Mouse (Mus musculus) left cerebral cortex, adult 18-20 months (tissue): ENCODE measurements around the gene Cgnl1. TPM values are rescaled to one million over a fixed set of nuclear protein-coding genes. Genes with fewer than 3 reads are reported as not detected.

ENCODE experiments used
- DNase-seq, 2 experiments: peaks; one replicate each; pipeline ENCODE4 v3.0.0; 2021 to 2022; ENCODE audit warnings: low spot score in 2 of 2, mixed read lengths in 1 of 2
- total RNA-seq, 2 experiments: library from RNA; stranded (reverse); gene quantifications; 2 replicates each; pipeline ENCODE4 v1.2.3; 2021

Cgnl1 gene
- total RNA-seq, 2 experiments from 2014 or later, result 7.4 to 9.6 TPM

DNA sequence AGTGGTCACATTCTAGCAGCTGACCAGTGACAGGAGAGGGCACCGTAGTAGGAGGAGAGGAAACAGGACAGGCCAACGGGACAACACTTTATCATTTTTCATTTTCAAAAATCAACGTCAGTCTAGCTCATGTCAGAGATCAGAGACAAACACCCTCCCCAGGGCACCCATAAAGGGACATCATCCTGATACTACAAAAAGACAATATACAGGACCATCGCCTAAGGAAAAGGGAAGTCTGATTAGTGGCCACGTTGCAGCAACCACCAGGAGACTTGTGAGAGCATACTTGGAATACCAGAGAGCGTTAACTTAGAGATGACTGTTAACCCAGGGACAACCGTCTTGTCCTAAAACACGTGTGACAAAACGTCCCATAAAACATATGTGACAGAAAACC, 1.7 kb downstream of the Cgnl1 start:
- DNase-seq, result no peak

DNA sequence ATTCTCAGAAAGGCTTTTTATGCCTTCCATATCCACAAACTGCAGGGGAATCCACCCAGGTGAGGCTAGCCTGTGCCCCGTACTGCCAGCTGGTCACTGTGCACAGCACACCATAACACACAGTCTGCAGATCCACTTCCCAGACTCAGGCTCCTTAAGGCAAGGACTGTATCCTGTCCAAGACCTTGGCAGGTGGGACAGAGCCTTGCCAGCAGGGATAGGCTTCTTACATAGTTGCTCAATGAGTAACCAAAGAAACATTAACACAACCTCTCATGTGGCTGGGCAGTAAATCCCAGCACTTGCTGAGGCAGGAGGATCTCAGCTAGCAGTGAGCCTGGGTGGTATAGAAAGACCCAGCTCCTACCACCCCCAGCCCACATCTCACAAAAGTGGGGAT, 3.3 kb downstream of the Cgnl1 start:
- no peak for DNase-seq

DNA sequence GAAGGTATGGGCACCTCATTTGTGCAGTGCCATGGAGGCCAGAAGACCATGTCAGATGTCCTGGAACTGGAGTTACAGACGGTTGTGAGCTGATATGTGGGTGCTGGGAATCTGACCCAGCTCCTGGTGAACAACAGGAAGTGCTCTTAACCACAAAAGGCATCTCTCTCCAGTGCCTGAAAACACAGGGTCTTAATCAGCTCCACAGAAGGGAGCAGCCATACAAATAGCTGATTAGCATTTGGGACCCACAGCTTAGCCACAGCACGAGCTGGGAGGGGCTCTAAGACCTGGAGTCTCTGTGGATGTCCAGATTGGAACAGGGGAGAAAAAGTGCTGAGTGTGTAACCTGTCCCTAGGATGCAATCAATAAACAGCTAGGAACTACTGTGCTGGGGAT, 4.5 kb downstream of the Cgnl1 start:
- DNase-seq, result no peak

DNA sequence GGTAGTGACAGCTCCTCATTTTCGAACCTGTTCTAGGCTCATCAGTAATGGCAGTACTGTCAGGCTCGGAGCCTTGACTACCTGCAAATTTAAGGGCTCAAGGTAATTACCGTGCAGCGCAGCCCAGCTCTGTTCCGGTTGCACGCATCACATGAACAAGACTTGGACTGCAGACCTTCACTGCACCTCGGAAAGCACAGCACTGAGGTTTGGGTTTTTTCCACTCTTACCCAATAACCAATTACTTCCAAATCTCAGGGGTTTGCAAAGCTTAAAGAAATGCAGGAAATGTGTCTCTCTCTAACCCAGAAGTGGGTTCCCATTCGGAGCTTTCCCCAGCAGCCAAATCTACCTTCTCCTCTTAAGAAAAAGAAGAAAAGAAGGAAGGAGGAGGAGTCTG, 5.1 kb downstream of the Cgnl1 start:
- no peak for DNase-seq

DNA sequence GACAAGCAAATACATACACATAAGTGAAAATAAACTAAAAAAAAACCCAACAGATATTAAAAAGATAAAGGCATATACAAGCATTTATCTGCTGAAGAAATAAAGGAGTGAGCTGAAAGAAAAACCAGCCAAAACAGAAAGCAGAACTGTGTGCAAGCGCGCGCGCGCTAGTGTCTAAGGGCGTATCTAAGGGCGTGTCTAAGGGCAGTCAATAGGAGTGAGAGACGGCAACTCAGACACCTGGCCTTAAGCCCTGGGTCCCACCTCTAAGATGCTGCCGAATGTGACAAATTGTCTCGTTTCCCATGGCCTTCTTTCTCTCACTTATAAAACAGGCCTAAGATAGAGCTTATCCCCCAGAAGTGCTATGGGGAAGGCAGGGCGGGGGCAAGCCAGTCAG, 6.9 kb downstream of the Cgnl1 start:
- no peak for DNase-seq

DNA sequence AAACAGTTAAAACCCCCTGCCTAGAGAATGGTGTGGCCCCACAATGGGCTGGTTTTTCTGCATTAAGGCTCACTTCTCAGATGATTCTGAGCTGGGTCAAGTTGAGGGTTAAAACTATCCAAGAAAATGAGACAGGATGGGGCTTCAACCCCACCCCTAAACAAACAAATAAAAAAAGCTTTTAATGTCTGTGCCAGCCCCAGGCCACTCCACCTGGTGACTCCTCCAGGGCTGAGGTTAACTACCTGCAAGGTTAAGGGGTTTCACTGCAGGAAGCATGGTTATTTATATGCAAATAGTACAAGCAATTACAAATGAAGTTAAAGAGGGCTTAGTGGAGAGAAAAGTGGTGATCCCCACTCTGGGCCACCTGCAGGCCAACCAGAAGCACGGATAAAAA, 8.1 kb downstream of the Cgnl1 start:
- DNase-seq, result no peak

DNA sequence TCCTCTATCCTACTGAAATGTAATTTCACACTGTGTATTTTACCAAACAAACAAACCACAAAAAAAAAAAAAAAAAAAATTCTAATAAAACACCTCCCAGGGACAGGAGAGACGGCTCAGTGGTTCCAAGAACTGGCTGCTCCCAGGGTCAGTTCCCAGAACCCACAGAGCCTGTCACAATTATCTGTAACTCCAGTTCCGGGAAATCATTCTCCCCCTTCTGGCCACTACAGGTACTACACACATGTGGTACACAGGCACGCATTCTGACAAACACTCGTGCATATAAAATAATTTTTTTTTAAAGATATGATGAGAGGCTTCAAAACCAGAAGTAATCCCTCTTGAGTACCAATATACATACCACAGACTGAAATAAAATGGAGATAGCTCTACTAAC, 9.7 kb downstream of the Cgnl1 start:
- no peak for DNase-seq

DNA sequence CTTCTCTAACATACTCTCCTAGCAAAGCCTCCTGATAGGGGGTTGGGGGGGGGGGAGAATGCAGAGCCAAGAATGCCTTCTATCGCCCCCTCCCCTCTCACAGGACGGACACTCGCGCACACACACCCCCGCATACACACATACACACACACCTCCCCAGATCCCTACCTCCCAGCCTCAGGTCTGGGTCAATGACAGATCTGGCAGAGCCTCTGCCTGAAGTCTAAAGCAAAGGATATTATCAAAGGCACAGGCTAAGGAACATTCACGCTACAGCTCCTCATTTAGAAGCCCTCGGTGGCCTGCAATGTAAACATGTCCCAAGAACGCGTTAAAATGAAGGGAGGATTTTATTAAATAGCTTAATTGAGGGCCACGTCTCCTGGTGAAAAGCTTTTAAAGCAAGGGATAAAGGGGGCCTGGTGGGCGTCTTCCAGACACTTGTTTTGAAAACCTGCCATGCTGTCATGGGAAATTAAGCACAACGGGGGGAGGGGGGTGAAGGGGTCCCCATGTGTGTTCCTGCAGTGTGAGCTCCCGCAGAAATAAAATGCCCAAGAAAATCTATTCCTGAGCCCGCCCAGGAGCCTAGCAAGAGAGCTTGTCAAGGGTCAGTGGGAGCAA, 10.8 kb downstream of the Cgnl1 start:
- no peak for DNase-seq

DNA sequence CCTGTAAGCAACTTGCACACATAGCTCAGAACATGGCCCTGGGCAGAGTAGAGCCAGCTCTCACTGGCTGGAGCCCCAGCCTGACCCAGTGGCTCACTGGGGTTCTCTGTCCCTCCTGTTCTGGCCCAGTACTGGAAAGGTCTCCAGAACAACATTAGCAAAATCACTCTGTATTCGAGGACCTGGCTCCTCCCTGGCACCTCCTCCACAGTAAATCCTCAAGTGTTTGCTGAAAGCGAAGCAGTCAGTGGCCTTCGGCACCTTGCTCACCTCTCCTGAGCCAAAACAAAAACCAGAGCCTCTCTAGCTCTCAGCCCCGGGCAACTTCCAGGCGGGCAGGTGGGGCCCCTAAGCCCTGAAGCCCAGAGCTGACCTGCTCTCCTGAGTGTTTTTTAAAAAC, 11.5 kb downstream of the Cgnl1 start:
- no peak for DNase-seq

DNA sequence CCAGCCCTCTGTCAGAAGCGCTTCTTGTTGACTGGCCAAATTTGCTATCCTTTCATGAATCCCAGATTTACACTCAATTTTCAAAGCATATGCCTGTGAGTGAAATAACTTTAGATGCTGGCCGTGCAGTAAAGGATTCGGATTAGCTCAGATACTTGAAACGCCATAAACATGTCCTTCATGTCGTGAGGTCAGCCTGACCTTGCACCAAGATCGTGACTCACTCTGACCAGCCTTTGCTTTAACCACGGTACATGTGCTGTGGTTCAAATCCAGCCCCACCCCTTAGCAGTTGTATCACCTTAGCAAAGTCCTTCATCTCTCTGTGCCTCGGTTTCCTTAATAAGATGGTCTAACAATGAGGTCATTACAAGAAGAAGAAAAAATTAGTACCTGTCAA, 14.0 kb downstream of the Cgnl1 start:
- no peak for DNase-seq

DNA sequence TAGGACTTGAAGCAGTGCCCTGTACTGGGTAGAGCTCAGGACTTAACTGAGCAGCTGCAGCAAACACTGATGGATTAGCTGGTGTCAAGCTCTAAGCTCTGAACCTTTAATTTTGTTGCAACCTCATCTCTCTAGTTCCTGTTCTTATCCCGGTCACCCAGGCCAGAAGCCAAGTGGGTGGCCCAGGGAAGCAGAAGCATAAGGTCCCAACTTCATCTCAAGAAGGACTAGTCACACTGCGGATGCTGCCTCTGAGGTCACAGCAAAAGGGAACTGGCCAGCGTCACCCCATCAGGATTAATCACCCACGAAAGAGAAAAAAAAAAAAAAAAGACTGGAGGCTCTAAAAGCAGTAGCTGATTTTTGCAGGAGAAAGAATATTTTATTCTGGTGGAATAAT, 14.5 kb downstream of the Cgnl1 start:
- DNase-seq, result no peak

DNA sequence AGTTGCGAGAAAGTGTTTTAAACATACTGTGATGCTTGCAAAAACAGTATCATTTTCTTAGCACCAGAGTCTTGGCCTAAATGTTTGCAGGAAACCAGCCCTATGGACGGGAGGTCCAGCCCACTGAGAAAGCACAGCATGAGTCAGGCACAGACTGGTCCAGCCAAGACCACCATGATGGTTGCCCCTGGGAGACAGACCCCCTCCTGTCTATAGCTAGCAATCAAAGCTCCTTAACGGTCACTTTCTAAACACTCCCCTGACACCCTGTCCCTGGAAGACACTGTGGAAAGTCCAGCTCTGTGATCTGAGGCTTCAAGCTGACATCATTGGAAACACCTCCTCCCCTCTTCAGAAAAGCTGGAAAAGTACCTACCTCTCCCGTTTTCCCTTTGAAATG, 17.4 kb downstream of the Cgnl1 start:
- no peak for DNase-seq

DNA sequence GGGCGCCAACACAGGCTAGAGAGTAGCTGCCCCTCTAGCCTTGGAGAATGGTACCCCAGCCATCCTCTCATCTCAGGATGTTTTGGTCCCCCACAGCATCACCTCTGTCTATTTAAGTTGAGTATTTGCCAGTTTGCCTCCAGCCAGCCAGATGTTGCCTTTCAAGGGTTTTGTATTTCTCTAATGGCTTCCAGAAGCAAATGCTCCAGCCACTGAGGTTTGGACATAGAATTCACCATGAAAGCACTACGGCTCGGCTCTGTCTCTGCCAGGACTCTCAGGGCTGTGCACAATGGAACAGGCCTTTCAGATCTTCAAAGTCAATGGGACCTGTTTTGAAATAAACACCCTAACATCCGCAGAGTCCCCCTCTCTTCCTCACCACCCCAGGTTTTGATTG, 17.9 kb downstream of the Cgnl1 start:
- DNase-seq, result no peak

DNA sequence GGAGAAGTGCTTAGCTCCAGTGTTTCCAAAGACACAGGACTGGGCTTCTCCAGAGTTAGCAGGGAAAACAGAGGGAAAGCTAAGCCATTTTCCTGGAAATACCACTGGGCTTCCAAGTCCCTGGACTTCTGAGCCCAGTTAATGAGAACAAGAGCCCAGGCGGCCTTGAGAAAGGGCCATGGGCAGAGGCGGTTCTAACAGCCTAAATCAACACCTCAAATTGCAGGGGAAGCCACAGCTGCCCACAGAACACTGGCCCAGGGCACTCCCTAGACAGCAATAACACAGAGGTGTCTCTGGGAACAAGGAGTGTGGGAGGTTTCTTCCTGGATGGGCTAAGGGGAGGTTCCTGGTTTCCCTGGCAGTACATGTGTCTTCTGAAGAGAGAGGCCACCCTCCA, 18.3 kb downstream of the Cgnl1 start:
- no peak for DNase-seq

DNA sequence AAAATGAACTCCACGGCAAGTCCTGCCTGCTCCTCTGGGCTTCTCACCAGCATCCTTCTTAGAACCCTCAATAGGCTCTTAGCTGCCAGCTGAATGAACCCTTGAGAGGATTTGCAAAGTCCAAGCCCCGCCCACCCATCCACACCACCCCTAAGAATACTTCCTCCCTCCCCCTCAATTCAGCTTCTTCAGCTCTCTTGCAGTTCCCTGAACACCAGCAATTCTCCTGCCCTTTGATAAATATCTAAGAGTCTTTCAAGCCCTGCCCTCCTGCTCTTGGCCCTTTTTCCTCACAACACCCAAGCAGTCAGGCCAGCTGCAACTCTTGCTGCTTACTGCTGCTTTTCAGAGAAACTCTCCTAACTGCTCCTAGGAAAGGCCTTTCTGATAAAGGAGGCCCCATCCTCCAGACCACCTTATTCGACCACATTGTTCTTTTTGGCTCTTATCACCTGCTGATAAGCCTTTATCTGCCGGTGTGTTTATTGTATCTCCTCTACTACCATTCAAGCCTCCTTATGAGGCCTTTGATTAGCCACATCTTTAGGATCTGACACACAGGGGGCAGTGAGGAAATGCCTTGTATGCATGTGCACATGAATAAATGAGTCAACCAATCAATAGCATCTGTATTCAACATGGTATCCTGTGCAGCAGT, 21.3 kb downstream of the Cgnl1 start:
- DNase-seq, result no peak

DNA sequence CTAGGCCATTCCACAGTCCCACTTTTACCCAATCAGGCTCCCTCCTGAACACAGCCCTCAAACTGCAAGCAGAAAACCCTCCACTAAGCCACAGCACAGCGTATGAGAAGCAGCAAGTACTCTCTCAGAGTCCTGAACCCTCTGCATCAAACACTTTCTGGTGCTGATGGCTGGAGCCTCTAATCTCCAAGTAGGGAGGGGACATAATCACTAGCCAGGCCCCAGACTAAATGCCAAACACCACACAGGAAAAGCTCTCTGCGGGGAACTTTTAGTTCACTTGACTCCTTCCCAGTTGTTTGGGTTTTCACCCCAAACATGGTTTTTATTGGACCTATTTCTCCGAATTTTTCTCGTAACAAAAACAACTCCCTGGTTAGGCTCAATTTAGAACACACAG, 25.0 kb downstream of the Cgnl1 start:
- no peak for DNase-seq

DNA sequence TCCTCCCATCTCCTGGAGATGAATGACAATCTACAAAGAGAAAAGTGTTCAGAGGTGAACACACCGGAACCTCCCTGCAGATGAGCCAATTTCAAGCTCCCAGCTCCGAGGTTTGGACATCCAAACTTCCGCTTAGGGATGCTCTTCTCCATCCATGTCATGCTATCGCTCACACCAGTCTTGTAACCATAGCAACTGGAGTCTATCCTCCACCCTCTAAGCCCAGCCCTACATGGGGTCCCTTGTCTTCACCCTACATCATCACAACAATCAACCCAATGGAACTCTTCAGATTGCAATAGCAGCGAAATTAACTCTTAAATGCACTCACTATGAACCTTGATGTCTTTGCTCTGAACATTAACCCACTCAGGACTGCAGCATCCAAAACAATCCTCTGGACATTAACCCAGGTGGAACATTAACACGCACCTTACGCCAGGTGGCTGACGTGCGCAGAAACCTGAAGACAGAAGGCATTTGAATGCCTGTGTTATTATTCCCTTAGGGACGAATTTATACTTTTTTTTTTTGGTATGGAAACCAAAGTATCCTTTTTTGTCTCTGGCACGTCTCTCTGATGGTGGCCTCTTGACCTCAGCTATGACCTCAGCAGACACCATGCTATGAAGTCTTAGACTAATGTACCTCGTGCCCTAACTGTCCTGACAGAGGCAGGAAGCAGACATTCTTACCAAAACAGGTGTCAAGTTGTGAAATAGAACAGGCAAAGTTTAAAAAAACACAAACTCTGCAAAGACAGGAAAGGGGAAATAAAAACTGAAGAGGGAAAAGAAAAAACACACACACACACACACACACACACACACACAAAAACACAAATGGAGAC, 33.1 kb downstream of the Cgnl1 start:
- no peak for DNase-seq

DNA sequence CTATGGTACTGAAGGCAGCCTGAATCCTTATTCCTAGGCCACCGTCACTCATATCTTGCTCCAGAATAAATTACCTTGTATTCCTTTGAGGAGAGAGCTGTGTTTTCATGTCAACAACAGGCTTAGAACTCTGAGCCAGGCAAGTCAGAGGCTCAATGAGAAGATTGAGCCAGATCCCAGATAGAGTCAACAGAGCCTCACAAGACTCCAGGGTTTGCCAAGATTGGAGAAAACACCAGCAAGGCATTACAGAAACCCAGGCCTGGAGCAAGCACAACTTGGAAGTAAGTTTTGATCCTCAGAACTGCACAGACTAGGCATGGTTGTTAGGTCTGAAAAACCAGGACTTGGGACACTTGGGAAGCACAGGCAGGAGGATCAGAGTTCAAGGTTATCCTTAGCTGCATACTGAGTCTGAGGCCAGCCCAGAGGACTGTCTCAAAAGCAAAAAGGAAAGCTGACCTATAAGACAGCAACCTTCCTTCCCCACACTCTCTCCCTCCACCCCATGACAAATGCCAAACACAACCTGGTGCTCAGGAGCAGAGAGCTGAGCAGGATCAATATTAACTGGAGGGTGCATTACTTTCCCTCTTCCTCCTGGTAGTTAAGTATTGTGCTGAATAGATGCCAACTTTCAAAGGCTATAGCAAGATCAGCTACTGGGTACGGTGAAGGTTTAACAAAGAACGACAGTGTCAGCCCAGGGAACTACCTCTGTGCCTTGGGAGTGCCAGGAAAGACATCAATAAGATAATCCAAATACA, 34.0 kb downstream of the Cgnl1 start:
- DNase-seq, result no peak

DNA sequence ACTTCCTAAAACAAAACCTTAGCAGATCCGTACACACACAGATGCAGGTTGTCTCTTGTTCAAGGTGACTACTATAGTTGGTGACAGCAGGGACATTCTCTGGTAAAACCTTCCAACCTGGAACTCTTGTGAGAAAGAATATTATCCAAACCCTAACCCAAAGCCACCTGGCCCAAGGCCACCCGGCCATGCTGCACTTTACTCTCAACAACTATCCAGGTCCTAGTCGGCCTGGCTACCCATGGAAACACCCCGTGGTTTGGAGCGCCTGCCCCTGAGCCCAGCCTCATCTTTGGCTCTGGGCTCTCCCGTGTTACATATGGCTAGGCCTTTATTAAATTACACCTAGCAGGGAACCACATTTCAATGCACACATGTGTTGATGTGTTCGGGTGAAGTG, 35.5 kb downstream of the Cgnl1 start:
- DNase-seq, result no peak

DNA sequence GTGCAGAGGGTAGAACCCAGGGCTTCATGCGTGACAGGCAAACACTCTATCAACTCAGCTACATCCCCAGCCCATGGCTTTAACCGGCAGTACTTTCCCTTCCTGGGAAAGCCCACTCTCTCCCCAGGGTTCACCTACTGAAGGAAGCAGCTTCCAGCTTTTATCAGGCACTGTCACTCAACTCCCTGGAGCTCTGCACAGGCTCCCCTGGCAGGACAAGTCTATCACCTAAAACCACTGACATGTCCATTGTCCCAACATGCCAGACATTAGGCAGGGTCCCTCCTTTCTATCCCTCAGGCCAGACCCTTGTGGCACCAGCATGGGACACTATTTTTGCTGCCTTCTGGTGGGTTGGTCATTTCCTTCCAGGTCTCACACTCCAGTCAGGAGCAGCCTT, 37.8 kb downstream of the Cgnl1 start:
- DNase-seq, result no peak

DNA sequence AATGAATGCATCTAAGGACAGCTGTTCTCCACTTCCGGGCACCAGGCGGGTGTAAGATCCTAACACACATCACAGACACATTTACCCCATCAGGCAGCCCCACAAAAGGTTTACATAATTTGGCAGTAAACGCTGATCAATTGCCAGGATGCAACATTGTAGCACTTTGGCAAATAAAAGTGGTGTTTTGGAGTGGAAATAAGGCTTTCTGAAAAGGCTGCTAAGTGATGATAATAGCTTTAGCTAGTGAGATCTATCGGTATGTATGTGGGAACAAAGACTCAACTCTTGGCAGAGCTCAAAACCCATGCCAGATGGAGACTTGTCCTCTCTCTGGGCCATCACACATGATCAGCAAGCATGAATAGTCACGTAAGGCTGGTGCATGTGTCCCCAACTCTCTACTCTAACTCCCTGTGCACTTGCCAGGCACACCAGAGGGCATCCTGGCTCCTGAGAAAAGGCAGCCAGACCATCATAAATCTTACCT, 42.5 kb downstream of the Cgnl1 start:
- no peak for DNase-seq

DNA sequence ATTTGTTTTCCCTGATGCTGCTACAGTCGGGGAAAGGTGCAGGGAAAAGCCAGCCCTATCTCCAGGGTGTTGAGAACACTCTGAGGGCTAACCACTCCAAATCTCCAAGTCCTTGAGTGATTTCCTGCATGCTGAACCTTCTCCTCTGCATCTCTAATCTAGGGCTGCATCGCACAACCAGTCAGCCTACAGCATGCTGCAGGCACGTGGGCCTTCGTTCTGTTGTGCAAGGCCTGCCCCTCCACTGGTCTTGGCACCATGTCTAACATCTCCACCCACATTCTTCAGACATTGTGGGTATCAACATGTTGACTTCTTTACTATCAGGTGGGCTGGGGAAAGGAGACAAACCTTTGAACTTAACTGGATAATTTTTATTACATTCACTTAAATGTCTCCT, 44.2 kb downstream of the Cgnl1 start:
- no peak for DNase-seq
